Mouse (Mus musculus): Measurements from ENCODE around the gene Tm4sf4. TPM values are rescaled to one million over a fixed set of nuclear protein-coding genes. Genes with fewer than 3 reads are reported as not detected.
A peak's percentile ranks its signal among the peaks of the same experiment; 100 is the strongest.

The Tm4sf4 gene
- polyA plus RNA-seq, 1 experiment: not detected

DNA sequence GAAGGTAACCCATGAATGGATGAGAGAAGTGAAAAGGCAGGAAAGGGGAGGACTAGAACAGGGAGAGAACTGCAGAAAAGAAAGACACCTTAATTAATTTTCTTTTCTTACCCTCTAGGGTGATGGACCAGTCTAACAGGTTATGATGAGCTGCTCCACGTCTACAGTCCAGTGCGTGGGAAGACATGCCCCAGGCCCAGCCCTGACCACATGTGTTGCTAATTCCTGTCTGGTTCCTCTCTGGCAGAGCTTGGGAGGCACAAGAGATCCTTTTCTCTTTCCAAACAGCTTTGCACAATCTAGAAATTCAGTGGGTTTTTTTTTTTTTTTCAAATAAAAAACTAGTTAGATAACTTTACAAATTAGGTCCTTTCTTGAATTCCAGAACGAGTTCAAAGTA is 15.8 kb downstream of the Tm4sf4 start:
- TF ChIP-seq POLR2A (IDR thresholded peaks at IDR 0.05; ENCODE audit: insufficient read depth, low read length) (no peak), EP300 (IDR thresholded peaks at IDR 0.05; ENCODE audit: insufficient read depth, low read depth, low read length) (no peak), CTCF (IDR thresholded peaks at IDR 0.05; ENCODE audit: low read depth, low read length) (no peak)
- H3K27ac ChIP-seq (ENCODE audit: insufficient read depth, low read length): no peak overlapping the region
- H3K4me3 ChIP-seq (ENCODE audit: low read depth, low read length): no peak overlapping the region
- H3K9me3 ChIP-seq (replicated peaks; ENCODE audit: control insufficient read depth, insufficient read depth, low read length, poor library complexity, severe bottlenecking): no peaks in the 10 kb centered on the region
- H3K36me3 ChIP-seq (ENCODE audit: control insufficient read depth, insufficient read depth, low read length, poor library complexity, severe bottlenecking): no peaks in the 10 kb centered on the region
- no peaks in the 10 kb centered on the region for H3K4me1 ChIP-seq (ENCODE audit: control insufficient read depth, insufficient read depth, low read length)
- H3K9ac ChIP-seq (ENCODE audit: low read depth, poor library complexity, severe bottlenecking): no peak overlapping the region
- no peaks in the 10 kb centered on the region for H3K27me3 ChIP-seq (ENCODE audit: control insufficient read depth, insufficient read depth, low read length, poor library complexity, severe bottlenecking)

DNA sequence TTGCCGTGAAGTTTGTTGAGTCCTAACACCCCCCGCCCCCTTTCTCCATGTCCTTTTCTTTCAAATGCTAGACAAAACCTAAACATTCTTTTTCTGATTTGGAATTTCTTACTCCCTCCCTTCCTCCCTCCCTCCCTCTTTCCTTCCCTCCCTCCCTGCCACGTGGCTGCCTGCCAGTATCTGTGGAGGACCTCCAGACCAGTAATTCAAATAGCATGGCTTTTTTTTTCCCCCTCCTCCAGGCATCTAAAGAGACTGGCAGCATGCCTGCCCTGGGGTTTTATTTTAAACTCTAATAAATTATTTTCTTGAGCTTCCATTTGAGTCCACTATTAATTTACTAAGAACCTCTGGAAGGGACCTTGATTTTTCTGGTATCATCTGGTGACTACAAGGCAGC is 20.6 kb downstream of the Tm4sf4 start:
- H3K27me3 ChIP-seq (ENCODE audit: control insufficient read depth, insufficient read depth, low read length, poor library complexity, severe bottlenecking): no peaks in the 10 kb centered on the region
- H3K36me3 ChIP-seq (ENCODE audit: control insufficient read depth, insufficient read depth, low read length, poor library complexity, severe bottlenecking): no peaks in the 10 kb centered on the region
- no peaks in the 10 kb centered on the region for H3K9me3 ChIP-seq (replicated peaks; ENCODE audit: control insufficient read depth, insufficient read depth, low read length, poor library complexity, severe bottlenecking)
- no peaks in the 10 kb centered on the region for H3K4me1 ChIP-seq (ENCODE audit: control insufficient read depth, insufficient read depth, low read length)
- H3K4me3 ChIP-seq (ENCODE audit: low read depth, low read length): no peak overlapping the region
- no peak for TF ChIP-seq EP300 (IDR thresholded peaks at IDR 0.05; ENCODE audit: insufficient read depth, low read depth, low read length)
- TF ChIP-seq POLR2A (IDR thresholded peaks at IDR 0.05; ENCODE audit: insufficient read depth, low read length): no peak
- no peak for TF ChIP-seq CTCF (IDR thresholded peaks at IDR 0.05; ENCODE audit: low read depth, low read length)
- H3K27ac ChIP-seq (ENCODE audit: insufficient read depth, low read length): no peak overlapping the region
- no peak overlapping the region for H3K9ac ChIP-seq (ENCODE audit: low read depth, poor library complexity, severe bottlenecking)

DNA sequence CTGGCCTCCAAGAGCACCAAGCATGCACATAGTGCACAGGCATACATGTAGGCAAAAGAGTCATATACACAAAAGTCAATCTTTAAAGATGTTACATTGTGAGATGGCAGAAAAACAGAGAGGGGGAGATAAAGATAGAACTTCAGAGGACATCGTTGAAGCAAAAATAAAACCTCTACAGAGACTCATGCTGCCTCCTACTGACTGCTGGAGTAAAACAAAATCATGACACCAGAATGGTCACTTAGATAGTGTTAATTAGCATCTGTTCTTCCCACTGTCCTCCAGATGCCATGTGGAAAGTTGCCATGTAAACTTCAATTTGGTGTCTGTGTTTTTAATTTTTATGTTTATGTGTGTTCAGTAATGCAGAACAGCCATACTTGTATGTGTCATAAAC is 22.8 kb downstream of the Tm4sf4 start:
- Histone ChIP-seq H3K4me3 (ENCODE audit: low read depth, low read length) (no peak overlapping the region), H3K4me1 (ENCODE audit: control insufficient read depth, insufficient read depth, low read length) (no peaks in the 10 kb centered on the region), H3K36me3 (ENCODE audit: control insufficient read depth, insufficient read depth, low read length, poor library complexity, severe bottlenecking) (no peaks in the 10 kb centered on the region), H3K27me3 (ENCODE audit: control insufficient read depth, insufficient read depth, low read length, poor library complexity, severe bottlenecking) (no peaks in the 10 kb centered on the region), H3K9me3 (replicated peaks; ENCODE audit: control insufficient read depth, insufficient read depth, low read length, poor library complexity, severe bottlenecking) (no peaks in the 10 kb centered on the region), H3K27ac (ENCODE audit: insufficient read depth, low read length) (no peak overlapping the region), H3K9ac (ENCODE audit: low read depth, poor library complexity, severe bottlenecking) (no peak overlapping the region)
- no peak for TF ChIP-seq CTCF (IDR thresholded peaks at IDR 0.05; ENCODE audit: low read depth, low read length)
- no peak for TF ChIP-seq POLR2A (IDR thresholded peaks at IDR 0.05; ENCODE audit: insufficient read depth, low read length)
- no peak for TF ChIP-seq EP300 (IDR thresholded peaks at IDR 0.05; ENCODE audit: insufficient read depth, low read depth, low read length)

DNA sequence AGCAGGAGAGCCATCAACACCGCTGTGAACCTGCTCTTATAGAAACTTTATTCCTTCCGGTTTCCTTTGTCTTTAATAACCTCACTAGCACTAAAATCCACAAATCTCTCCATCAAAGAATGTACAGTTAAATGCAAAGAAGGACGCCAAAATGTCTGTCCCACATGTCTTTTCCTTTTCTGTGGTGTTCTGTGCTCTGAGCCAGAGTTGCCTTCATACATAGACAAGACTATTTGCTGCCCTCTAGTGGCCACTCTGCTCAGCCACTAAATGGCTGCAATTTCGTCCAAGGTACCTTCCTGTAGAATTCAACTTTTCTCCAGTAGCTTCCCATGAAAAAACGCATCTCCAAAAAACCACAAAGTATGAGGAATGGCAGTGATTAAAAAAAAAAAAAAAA is 23.3 kb downstream of the Tm4sf4 start:
- Histone ChIP-seq H3K27ac (ENCODE audit: insufficient read depth, low read length) (no peak overlapping the region), H3K27me3 (ENCODE audit: control insufficient read depth, insufficient read depth, low read length, poor library complexity, severe bottlenecking) (no peaks in the 10 kb centered on the region), H3K36me3 (ENCODE audit: control insufficient read depth, insufficient read depth, low read length, poor library complexity, severe bottlenecking) (no peaks in the 10 kb centered on the region), H3K9ac (ENCODE audit: low read depth, poor library complexity, severe bottlenecking) (no peak overlapping the region), H3K4me3 (ENCODE audit: low read depth, low read length) (no peak overlapping the region), H3K4me1 (ENCODE audit: control insufficient read depth, insufficient read depth, low read length) (no peaks in the 10 kb centered on the region), H3K9me3 (replicated peaks; ENCODE audit: control insufficient read depth, insufficient read depth, low read length, poor library complexity, severe bottlenecking) (no peaks in the 10 kb centered on the region)
- TF ChIP-seq POLR2A (IDR thresholded peaks at IDR 0.05; ENCODE audit: insufficient read depth, low read length) (no peak), CTCF (IDR thresholded peaks at IDR 0.05; ENCODE audit: low read depth, low read length) (peak; percentile 16)

DNA sequence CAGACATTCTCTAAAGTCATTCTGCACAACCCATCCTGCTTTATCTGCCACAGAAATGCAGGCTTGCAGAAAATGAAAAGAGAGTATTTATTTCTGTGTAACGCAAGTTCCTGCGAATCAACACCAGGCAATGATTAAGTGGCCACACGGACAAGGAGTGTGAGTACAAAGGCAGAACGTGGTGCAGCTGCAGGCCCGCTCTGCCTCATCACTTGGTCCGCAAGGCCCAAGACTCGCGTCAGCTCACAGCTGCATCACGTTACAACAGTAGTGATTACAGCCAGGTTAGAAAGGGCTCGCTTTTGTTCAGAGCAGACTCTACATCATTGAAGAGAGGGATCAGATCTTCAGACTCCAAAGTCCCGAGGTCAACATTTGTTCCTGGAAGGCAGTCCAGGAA is 33.5 kb downstream of the Tm4sf4 start:
- Histone ChIP-seq H3K9me3 (replicated peaks; ENCODE audit: control insufficient read depth, insufficient read depth, low read length, poor library complexity, severe bottlenecking) (no peaks in the 10 kb centered on the region), H3K36me3 (ENCODE audit: control insufficient read depth, insufficient read depth, low read length, poor library complexity, severe bottlenecking) (no peaks in the 10 kb centered on the region; the same call in 1 of the 2 replicates), H3K4me1 (ENCODE audit: control insufficient read depth, insufficient read depth, low read length) (no peaks in the 10 kb centered on the region), H3K4me3 (ENCODE audit: low read depth, low read length) (no peak overlapping the region), H3K9ac (ENCODE audit: low read depth, poor library complexity, severe bottlenecking) (no peak overlapping the region), H3K27ac (ENCODE audit: insufficient read depth, low read length) (no peak overlapping the region), H3K27me3 (ENCODE audit: control insufficient read depth, insufficient read depth, low read length, poor library complexity, severe bottlenecking) (no peaks in the 10 kb centered on the region)
- TF ChIP-seq CTCF (IDR thresholded peaks at IDR 0.05; ENCODE audit: low read depth, low read length) (no peak), POLR2A (IDR thresholded peaks at IDR 0.05; ENCODE audit: insufficient read depth, low read length) (no peak), EP300 (IDR thresholded peaks at IDR 0.05; ENCODE audit: insufficient read depth, low read depth, low read length) (no peak)

DNA sequence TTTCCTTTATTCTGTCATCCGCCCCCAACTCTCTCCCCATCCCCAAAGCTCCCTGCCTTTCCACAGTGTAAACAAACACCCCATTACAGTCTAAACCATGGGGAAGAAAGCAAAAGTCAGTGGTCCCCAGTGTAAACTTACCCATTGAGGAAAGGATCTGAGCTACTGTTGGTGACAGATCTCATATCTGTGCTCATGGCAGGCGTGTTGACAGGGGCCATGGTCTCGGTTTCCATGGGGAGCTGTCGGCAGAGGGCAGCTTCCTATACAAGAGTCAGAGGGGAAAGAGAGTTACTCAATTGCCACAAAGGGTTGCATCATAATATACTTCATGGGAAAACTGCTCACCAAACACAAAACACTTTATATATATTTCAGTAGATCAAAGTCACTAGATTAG is 38.2 kb downstream of the Tm4sf4 start:
- no peak overlapping the region for H3K9ac ChIP-seq (ENCODE audit: low read depth, poor library complexity, severe bottlenecking)
- H3K27ac ChIP-seq (ENCODE audit: insufficient read depth, low read length): no peak overlapping the region
- H3K9me3 ChIP-seq (replicated peaks; ENCODE audit: control insufficient read depth, insufficient read depth, low read length, poor library complexity, severe bottlenecking): no peaks in the 10 kb centered on the region
- H3K36me3 ChIP-seq (ENCODE audit: control insufficient read depth, insufficient read depth, low read length, poor library complexity, severe bottlenecking): no peaks in the 10 kb centered on the region; the same call in 1 of the 2 replicates
- TF ChIP-seq POLR2A (IDR thresholded peaks at IDR 0.05; ENCODE audit: insufficient read depth, low read length) (no peak), EP300 (IDR thresholded peaks at IDR 0.05; ENCODE audit: insufficient read depth, low read depth, low read length) (no peak), CTCF (IDR thresholded peaks at IDR 0.05; ENCODE audit: low read depth, low read length) (no peak)
- no peak overlapping the region for H3K4me3 ChIP-seq (ENCODE audit: low read depth, low read length)
- no peaks in the 10 kb centered on the region for H3K4me1 ChIP-seq (ENCODE audit: control insufficient read depth, insufficient read depth, low read length)
- no peaks in the 10 kb centered on the region for H3K27me3 ChIP-seq (ENCODE audit: control insufficient read depth, insufficient read depth, low read length, poor library complexity, severe bottlenecking)

Measured in ES-Bruce4 (cell line).